Mouse (Mus musculus) embryo, embryonic 10 days (tissue): ENCODE measurements around the gene Mslnl.
"Not testable (repeated sequence)": the region's sequence is repeated elsewhere in the genome, so short reads cannot be mapped to it uniquely, and the experiment has no call there.

Experiments
- DNase-seq: peaks from one replicate; pipeline ENCODE4 v3.0.0-alpha.2; 2015; ENCODE audit warnings: low spot score

Mslnl gene

GRCm38 (mm10) chr17:25735745-25736144, at the start of gene Mslnl:
TSS of gene Mslnl (plus strand) at chr17:25736042.
- DNase-seq: no peak

GRCm38 (mm10) chr17:25686323-25686722, 49.5 kb upstream of the Mslnl start:
- DNase-seq: peak; percentile 63

GRCm38 (mm10) chr17:25688922-25689321, 46.9 kb upstream of the Mslnl start:
- no peak for DNase-seq

GRCm38 (mm10) chr17:25696263-25696662, 39.6 kb upstream of the Mslnl start:
- no peak for DNase-seq

- DNase-seq: peak; percentile 94
These were observed 37.4 kb upstream of the Mslnl start for GRCm38 (mm10) chr17:25698446-25698845.

GRCm38 (mm10) chr17:25700863-25701496, 34.9 kb upstream of the Mslnl start:
- DNase-seq: peak; percentile 47

GRCm38 (mm10) chr17:25709994-25710393, 25.8 kb upstream of the Mslnl start:
- no peak for DNase-seq

- DNase-seq: no peak
These were observed 24.7 kb upstream of the Mslnl start for GRCm38 (mm10) chr17:25711136-25711535.

GRCm38 (mm10) chr17:25715627-25716026, 20.2 kb upstream of the Mslnl start:
- no peak for DNase-seq

- DNase-seq: peak; percentile 34
These were observed 19.7 kb upstream of the Mslnl start for GRCm38 (mm10) chr17:25716130-25716529.

- peak; percentile 47 for DNase-seq
These were observed 18.9 kb upstream of the Mslnl start, which contains the start of gene Gng13 for GRCm38 (mm10) chr17:25716711-25717637. TSS of gene Gng13 (plus strand) at chr17:25717171.

GRCm38 (mm10) chr17:25717691-25718090, 18.2 kb upstream of the Mslnl start:
- DNase-seq: no peak

GRCm38 (mm10) chr17:25721476-25721875, 14.4 kb upstream of the Mslnl start:
- no peak for DNase-seq

- no peak for DNase-seq
These were observed 12.4 kb upstream of the Mslnl start for GRCm38 (mm10) chr17:25723470-25723869.

- DNase-seq: peak; percentile 51
These were observed 11.9 kb upstream of the Mslnl start for GRCm38 (mm10) chr17:25723919-25724318.

GRCm38 (mm10) chr17:25725264-25725663, 10.6 kb upstream of the Mslnl start:
- DNase-seq: no peak

- DNase-seq: peak; percentile 99
These were observed 8.4 kb upstream of the Mslnl start, which contains the start of the genes Chtf18 and Rpusd1 for GRCm38 (mm10) chr17:25727265-25728008. TSS of gene Chtf18 (minus strand) at chr17:25727419. TSS of gene Rpusd1 (plus strand) at chr17:25727670.

GRCm38 (mm10) chr17:25728009-25728270, 7.9 kb upstream of the Mslnl start:
- DNase-seq: no peak

- peak; percentile 90 for DNase-seq
These were observed 3.8 kb upstream of the Mslnl start for GRCm38 (mm10) chr17:25732082-25732481.

- DNase-seq: no peak
These were observed 596 bp upstream of the Mslnl start for GRCm38 (mm10) chr17:25735246-25735645.

GRCm38 (mm10) chr17:25738861-25739260, 3.0 kb downstream of the Mslnl start:
- no peak for DNase-seq

- DNase-seq: not testable (repeated sequence)
These were observed 5.6 kb downstream of the Mslnl start for GRCm38 (mm10) chr17:25741471-25741870.
